In genomic region chr10:12726041-12726608, GRCm38 (mm10) we compare ENCODE assay signal across 10 mouse cellular contexts.
DNase-seq lines count a peak whose midpoint lies in the region; ATAC-seq lines count a peak whose summit lies in the region.
"Had no signal": no experiment of that assay in that cellular context is flagged by ENCODE, and none has a peak within 500 bp of the region (broad histone marks: within the 10 kb centered on the region; RNA-seq: fewer than 3 reads in every experiment).

No protein-coding gene starts in this region.

- H3K4me3 ChIP-seq in intestine, embryonic 15.5 days (replicated peaks) = no peak overlapping the region
- H3K4me3 ChIP-seq: erythroblast, embryonic 14.5 days had no signal

- DNase-seq in urinary bladder, postnatal 25 days (ENCODE audit: low spot score) = peak; percentile 11
- no peak for DNase-seq in urinary bladder, postnatal 10 days (ENCODE audit: low spot score)
- DNase-seq in lung, postnatal 25 days (ENCODE audit: low spot score) = peak; percentile 72
- DNase-seq in gastrocnemius, postnatal 14 days = no peak
- no peak for DNase-seq in gastrocnemius, postnatal 36 days
- DNase-seq: right cerebral cortex, postnatal 14 days had no signal

- intact Hi-C loops in gastrocnemius, postnatal 14 days (cut with DNase I; ENCODE audit: low total_unique reads) = no loop called here
- intact Hi-C loops in gastrocnemius, postnatal 36 days (cut with DNase I) = no loop called here

- peaks cover 9% of the 10 kb centered on the region; the same call in 1 of the 2 replicates for H3K4me1 ChIP-seq in intestine, embryonic 15.5 days (replicated peaks)

- no peaks in the 10 kb centered on the region for H3K27me3 ChIP-seq in intestine, embryonic 15.5 days (replicated peaks)

- 55% methylated on average over 13 of the region's 13 CpGs for WGBS in intestine, embryonic 15.5 days

- peak; percentile 96 for ATAC-seq in intestine, embryonic 15.5 days
- no peak for ATAC-seq in monocyte, adult 5-6 weeks (replicated peaks; ENCODE audit: insufficient number of reproducible peaks, low FRiP score, low TSS enrichment, poor library complexity, severe bottlenecking)
- no peak for ATAC-seq in activated CD4-positive, CD25-positive, alpha-beta regulatory T cell, adult 4 months

- 0 out of 2 replicates have a peak overlapping the region, but pooled peaks have one; percentile 6 for H3K27ac ChIP-seq in intestine, embryonic 15.5 days

- H3K9me3 ChIP-seq in intestine, embryonic 15.5 days = no peaks in the 10 kb centered on the region

- H3K4me2 ChIP-seq in intestine, embryonic 15.5 days (replicated peaks) = peak overlapping the region; percentile 5; the same call in 1 of the 2 replicates

- no peak overlapping the region for H3K9ac ChIP-seq in intestine, embryonic 15.5 days

- H3K36me3 ChIP-seq in intestine, embryonic 15.5 days = 0 out of 2 replicates have a peak, but pooled peaks cover 3% of the 10 kb centered on the region

Comparison
In these comparisons a context has a peak if more than half of its experiments do, and no peak if none do; other contexts are left out.
1. DNase-seq: peak in urinary bladder, postnatal 25 days (single experiment) and lung, postnatal 25 days (single experiment); none in urinary bladder, postnatal 10 days (single experiment), gastrocnemius, postnatal 14 days (single experiment) and gastrocnemius, postnatal 36 days (0 of 2).